Mouse (Mus musculus): ENCODE results near the gene Vmn1r63.
"Not testable (repeated sequence)": the region's sequence is repeated elsewhere in the genome, so short reads cannot be mapped to it uniquely, and the experiment has no call there.

Gene Vmn1r63

GRCm38 (mm10) chr7:5805345-5805744 lies at the start of gene Vmn1r63:
Gene Vmn1r63 (minus strand): TSS chr7:5805445.
- DNase-seq, result not testable (repeated sequence)

All from kidney, postnatal 4 days (tissue).